Mouse (Mus musculus) frontal cortex, postnatal 25 days (tissue): ENCODE results near the gene Ccl9.

Source experiments
- DNase-seq, 2 experiments: peaks; one replicate each; pipeline ENCODE4 v3.0.0; 2022; ENCODE audit warnings: low spot score in 2 of 2

The Ccl9 gene

DNA sequence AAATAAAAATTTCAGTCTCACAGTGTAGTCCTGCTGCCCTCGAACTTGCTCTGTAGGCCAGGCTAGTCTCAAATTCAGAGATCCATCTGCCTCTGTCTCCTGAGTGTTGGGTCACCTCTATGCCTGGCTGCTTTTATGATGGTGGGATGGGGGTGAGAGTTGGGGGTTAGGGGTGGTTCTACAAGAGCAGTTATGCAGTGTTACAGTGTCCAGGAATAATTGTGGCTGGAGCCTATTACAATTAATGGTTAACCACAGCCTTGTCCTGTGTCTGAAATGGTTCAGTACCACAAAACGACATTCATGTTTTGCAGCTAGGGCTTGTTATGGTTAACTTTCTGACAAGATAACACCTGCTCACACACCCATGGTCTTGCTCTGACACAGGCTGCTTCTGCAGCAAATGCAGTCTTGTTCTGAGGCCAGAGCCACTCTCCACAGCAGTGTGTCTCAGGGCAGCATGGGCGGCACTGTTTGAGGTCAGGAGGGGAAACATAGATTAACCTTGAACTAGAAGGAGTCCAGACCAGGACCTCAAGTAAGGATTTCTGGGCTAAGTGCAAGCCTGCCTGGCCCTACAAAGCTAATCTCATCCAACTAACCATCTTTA lies 39.6 kb downstream of the Ccl9 start:
- DNase-seq: no peak

- no peak for DNase-seq
Observed at GRCm38 (mm10) chr11:83536831-83537230, 41.6 kb downstream of the Ccl9 start.

- DNase-seq: peak; percentile 29 to 48
Observed at GRCm38 (mm10) chr11:83534609-83535423, 43.6 kb downstream of the Ccl9 start.

- no peak for DNase-seq
Observed at GRCm38 (mm10) chr11:83534143-83534542, 44.3 kb downstream of the Ccl9 start.

DNA sequence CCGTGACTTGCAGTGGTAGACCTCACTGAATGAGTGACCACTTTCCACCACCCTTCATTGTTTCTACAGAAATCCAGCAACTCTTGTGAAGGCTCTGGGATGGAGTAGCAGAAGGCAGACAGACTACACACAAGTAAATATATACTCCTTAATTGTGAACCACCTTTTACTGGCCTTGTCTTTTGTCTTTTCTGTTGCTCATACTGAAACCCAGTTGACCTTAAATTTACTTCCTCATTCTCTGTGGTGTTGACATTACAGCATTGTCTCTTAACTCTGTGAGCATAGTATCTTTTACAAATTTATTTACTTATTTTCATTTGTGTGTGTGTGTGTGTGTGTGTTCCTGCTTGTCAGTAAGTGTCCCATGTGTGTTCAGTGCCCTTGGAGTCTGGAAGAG lies 45.2 kb downstream of the Ccl9 start:
- DNase-seq: no peak

- DNase-seq: no peak
Observed at GRCm38 (mm10) chr11:83530360-83530759, 48.1 kb downstream of the Ccl9 start, which contains the start of gene Ccl5. TSS of gene Ccl5 (minus strand) at chr11:83530518.

DNA sequence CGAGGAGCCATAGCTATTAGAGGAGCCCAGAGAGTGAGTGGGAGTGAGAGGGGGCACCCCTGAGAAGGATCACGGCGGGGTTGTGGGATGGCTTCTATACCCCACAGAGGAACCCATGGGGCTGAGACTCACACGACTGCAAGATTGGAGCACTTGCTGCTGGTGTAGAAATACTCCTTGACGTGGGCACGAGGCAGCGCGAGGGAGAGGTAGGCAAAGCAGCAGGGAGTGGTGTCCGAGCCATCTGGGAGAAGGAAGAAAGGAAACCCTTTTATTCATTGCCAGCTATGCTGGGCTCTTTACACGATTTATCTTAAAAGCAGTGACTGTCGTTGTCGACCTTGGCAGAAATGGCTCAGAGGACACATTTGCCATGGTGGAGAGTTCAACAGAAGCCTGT lies 49.4 kb downstream of the Ccl9 start:
- DNase-seq: no peak
